Mouse (Mus musculus): ENCODE data around the gene Prpsap2.

The Prpsap2 gene

GRCm38 (mm10) chr11:61698852-61699251, 63.0 kb downstream of the Prpsap2 start:
- Histone ChIP-seq H3K4me1 (replicated peaks; ENCODE audit: low read depth, low read length) (peaks cover 7% of the 10 kb centered on the region; the same call in 1 of the 2 replicates), H3K27me3 (ENCODE audit: insufficient read depth, low read length) (no peaks in the 10 kb centered on the region), H3K4me3 (replicated peaks; ENCODE audit: low read length) (no peak overlapping the region), H3K36me3 (ENCODE audit: insufficient read depth, low read length) (peaks cover 30% of the 10 kb centered on the region), H3K9me3 (ENCODE audit: low read length) (no peaks in the 10 kb centered on the region)
- TF ChIP-seq NANOG (IDR thresholded peaks at IDR 0.05; ENCODE audit: borderline replicate concordance, low read length) (no peak), POU5F1 (IDR thresholded peaks at IDR 0.05; ENCODE audit: borderline replicate concordance, low read length) (no peak), CTCF (conservative IDR thresholded peaks at IDR 0.05; ENCODE audit: low read length) (no peak)

- H3K36me3 ChIP-seq (ENCODE audit: insufficient read depth, low read length) = peaks cover 11% of the 10 kb centered on the region; the same call in 1 of the 2 replicates
- no peak for TF ChIP-seq POU5F1 (IDR thresholded peaks at IDR 0.05; ENCODE audit: borderline replicate concordance, low read length)
- no peak for TF ChIP-seq NANOG (IDR thresholded peaks at IDR 0.05; ENCODE audit: borderline replicate concordance, low read length)
- TF ChIP-seq CTCF (conservative IDR thresholded peaks at IDR 0.05; ENCODE audit: low read length) = no peak
- H3K9me3 ChIP-seq (ENCODE audit: low read length) = no peaks in the 10 kb centered on the region
- 0 out of 2 replicates have a peak, but pooled peaks cover 3% of the 10 kb centered on the region for H3K27me3 ChIP-seq (ENCODE audit: insufficient read depth, low read length)
- H3K4me3 ChIP-seq (replicated peaks; ENCODE audit: low read length) = no peak overlapping the region
- H3K4me1 ChIP-seq (replicated peaks; ENCODE audit: low read depth, low read length) = peaks cover 4% of the 10 kb centered on the region
Measured at GRCm38 (mm10) chr11:61692996-61693395, 68.9 kb downstream of the Prpsap2 start.

- H3K27me3 ChIP-seq (ENCODE audit: insufficient read depth, low read length) = peaks cover 40% of the 10 kb centered on the region
- H3K4me3 ChIP-seq (replicated peaks; ENCODE audit: low read length) = no peak overlapping the region; the same call in 1 of the 2 replicates
- no peaks in the 10 kb centered on the region for H3K9me3 ChIP-seq (ENCODE audit: low read length)
- TF ChIP-seq NANOG (IDR thresholded peaks at IDR 0.05; ENCODE audit: borderline replicate concordance, low read length) (no peak), CTCF (conservative IDR thresholded peaks at IDR 0.05; ENCODE audit: low read length) (no peak), POU5F1 (IDR thresholded peaks at IDR 0.05; ENCODE audit: borderline replicate concordance, low read length) (no peak)
- 0 out of 2 replicates have a peak, but pooled peaks cover 5% of the 10 kb centered on the region for H3K36me3 ChIP-seq (ENCODE audit: insufficient read depth, low read length)
- peaks cover 37% of the 10 kb centered on the region for H3K4me1 ChIP-seq (replicated peaks; ENCODE audit: low read depth, low read length)
Measured at GRCm38 (mm10) chr11:61687595-61687994, 74.3 kb downstream of the Prpsap2 start.

GRCm38 (mm10) chr11:61686906-61687453, 74.9 kb downstream of the Prpsap2 start:
- Histone ChIP-seq H3K9me3 (ENCODE audit: low read length) (no peaks in the 10 kb centered on the region), H3K36me3 (ENCODE audit: insufficient read depth, low read length) (0 out of 2 replicates have a peak, but pooled peaks cover 5% of the 10 kb centered on the region), H3K27me3 (ENCODE audit: insufficient read depth, low read length) (peaks cover 43% of the 10 kb centered on the region), H3K4me1 (replicated peaks; ENCODE audit: low read depth, low read length) (peaks cover 42% of the 10 kb centered on the region), H3K4me3 (replicated peaks; ENCODE audit: low read length) (no peak overlapping the region)
- TF ChIP-seq CTCF (conservative IDR thresholded peaks at IDR 0.05; ENCODE audit: low read length) (no peak), POU5F1 (IDR thresholded peaks at IDR 0.05; ENCODE audit: borderline replicate concordance, low read length) (no peak), NANOG (IDR thresholded peaks at IDR 0.05; ENCODE audit: borderline replicate concordance, low read length) (no peak)

GRCm38 (mm10) chr11:61686141-61686540, 75.7 kb downstream of the Prpsap2 start:
- Histone ChIP-seq H3K36me3 (ENCODE audit: insufficient read depth, low read length) (0 out of 2 replicates have a peak, but pooled peaks cover 5% of the 10 kb centered on the region), H3K27me3 (ENCODE audit: insufficient read depth, low read length) (peaks cover 43% of the 10 kb centered on the region), H3K9me3 (ENCODE audit: low read length) (no peaks in the 10 kb centered on the region), H3K4me3 (replicated peaks; ENCODE audit: low read length) (no peak overlapping the region), H3K4me1 (replicated peaks; ENCODE audit: low read depth, low read length) (peaks cover 43% of the 10 kb centered on the region)
- no peak for TF ChIP-seq NANOG (IDR thresholded peaks at IDR 0.05; ENCODE audit: borderline replicate concordance, low read length)
- no peak for TF ChIP-seq POU5F1 (IDR thresholded peaks at IDR 0.05; ENCODE audit: borderline replicate concordance, low read length)
- no peak for TF ChIP-seq CTCF (conservative IDR thresholded peaks at IDR 0.05; ENCODE audit: low read length)

- Histone ChIP-seq H3K4me1 (replicated peaks; ENCODE audit: low read depth, low read length) (peaks cover 43% of the 10 kb centered on the region), H3K36me3 (ENCODE audit: insufficient read depth, low read length) (0 out of 2 replicates have a peak, but pooled peaks cover 5% of the 10 kb centered on the region), H3K4me3 (replicated peaks; ENCODE audit: low read length) (peak overlapping the region; percentile 80), H3K9me3 (ENCODE audit: low read length) (no peaks in the 10 kb centered on the region), H3K27me3 (ENCODE audit: insufficient read depth, low read length) (peaks cover 46% of the 10 kb centered on the region)
- TF ChIP-seq NANOG (IDR thresholded peaks at IDR 0.05; ENCODE audit: borderline replicate concordance, low read length) = no peak
Measured at GRCm38 (mm10) chr11:61685119-61685725, 76.7 kb downstream of the Prpsap2 start.

- peaks cover 43% of the 10 kb centered on the region for H3K4me1 ChIP-seq (replicated peaks; ENCODE audit: low read depth, low read length)
- peaks cover 52% of the 10 kb centered on the region for H3K27me3 ChIP-seq (ENCODE audit: insufficient read depth, low read length)
- H3K9me3 ChIP-seq (ENCODE audit: low read length) = no peaks in the 10 kb centered on the region
- H3K36me3 ChIP-seq (ENCODE audit: insufficient read depth, low read length) = 0 out of 2 replicates have a peak, but pooled peaks cover 5% of the 10 kb centered on the region
- peak within 1 kb of the TSS; percentile 80 for H3K4me3 ChIP-seq (replicated peaks; ENCODE audit: low read length)
- TF ChIP-seq CTCF (conservative IDR thresholded peaks at IDR 0.05; ENCODE audit: low read length) = no peak
- no peak for TF ChIP-seq NANOG (IDR thresholded peaks at IDR 0.05; ENCODE audit: borderline replicate concordance, low read length)
- TF ChIP-seq POU5F1 (IDR thresholded peaks at IDR 0.05; ENCODE audit: borderline replicate concordance, low read length) = no peak
Measured at GRCm38 (mm10) chr11:61683907-61684731, 77.8 kb downstream of the Prpsap2 start, which contains the start of gene Fam83g. Gene Fam83g, plus strand, starts transcription at chr11:61684091.

Data from E14TG2a.4 (cell line).